Mouse (Mus musculus): ENCODE results near the gene Ap5z1.

Ap5z1 gene

DNA sequence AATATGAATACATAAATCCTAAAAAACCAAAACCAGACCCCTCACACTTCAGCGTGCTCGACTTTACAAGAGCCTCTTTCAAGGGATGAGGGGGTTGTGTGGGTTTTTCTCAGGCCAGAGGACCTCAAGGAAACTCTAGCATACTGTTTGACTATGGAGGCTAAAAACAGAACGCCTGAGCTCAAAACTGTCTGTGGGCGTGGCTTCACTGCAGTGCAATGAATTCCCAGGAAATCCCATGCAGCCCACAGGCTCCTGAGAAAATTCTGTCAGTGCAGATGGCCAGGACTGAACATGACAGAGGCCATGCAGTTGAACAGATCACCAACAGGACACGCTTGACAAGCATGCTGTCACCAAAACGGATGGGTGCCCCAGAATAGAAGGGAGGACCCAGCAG lies 55.2 kb downstream of the Ap5z1 start:
- no peak for DNase-seq (ENCODE audit: low spot score in 2 of 2)

DNA sequence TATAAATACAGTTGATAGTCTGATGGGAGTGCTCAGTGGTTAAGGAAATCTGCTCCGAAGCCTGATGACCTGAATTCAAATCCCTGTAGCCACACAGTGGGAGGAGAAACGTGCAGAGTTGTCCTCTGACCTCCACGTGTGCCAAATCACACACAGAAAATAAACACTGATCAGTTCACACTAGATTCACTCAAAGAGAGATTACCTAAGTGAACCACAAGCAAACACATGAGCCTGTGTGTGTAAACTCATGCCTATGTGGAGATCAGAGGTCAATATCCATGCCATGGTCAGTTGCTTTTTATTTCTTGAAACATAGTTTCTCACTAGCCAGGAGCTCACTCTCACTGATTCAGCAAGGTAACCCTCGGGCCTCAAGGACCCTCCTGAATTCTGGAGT lies 56.6 kb downstream of the Ap5z1 start:
- DNase-seq (ENCODE audit: low spot score in 2 of 2) = no peak

DNA sequence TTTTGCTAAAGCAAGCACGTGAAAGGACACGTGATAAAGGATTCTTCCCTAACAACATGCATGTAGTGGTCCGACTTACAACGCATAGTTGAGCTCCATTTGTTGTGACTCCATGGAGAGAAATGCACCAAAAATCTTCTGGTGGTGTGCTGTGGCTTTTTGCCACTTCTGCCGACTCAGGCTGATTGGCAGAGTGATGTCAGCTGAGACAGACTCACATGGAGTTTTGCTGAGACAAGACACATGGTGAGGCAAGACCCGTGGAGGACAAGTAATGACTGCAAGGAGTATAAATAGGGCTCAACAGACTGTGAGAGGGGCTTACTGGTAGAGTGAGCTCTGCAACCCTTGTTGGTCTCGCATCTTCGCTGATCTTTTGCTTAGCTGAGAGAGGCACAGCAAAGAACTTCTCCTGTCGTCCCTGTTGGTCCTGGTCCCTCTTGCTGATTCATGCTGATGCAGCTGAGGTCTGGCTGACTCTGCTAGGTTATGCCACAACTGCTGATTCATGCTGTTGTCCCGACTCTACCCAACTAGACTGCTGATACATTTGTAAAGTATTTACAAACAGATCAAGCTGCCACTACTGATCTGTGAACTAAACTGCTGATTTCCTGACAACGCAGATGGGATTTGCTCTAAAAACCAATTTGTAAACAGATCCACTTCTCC lies 57.6 kb downstream of the Ap5z1 start:
- DNase-seq (ENCODE audit: low spot score in 2 of 2) = no peak

DNA sequence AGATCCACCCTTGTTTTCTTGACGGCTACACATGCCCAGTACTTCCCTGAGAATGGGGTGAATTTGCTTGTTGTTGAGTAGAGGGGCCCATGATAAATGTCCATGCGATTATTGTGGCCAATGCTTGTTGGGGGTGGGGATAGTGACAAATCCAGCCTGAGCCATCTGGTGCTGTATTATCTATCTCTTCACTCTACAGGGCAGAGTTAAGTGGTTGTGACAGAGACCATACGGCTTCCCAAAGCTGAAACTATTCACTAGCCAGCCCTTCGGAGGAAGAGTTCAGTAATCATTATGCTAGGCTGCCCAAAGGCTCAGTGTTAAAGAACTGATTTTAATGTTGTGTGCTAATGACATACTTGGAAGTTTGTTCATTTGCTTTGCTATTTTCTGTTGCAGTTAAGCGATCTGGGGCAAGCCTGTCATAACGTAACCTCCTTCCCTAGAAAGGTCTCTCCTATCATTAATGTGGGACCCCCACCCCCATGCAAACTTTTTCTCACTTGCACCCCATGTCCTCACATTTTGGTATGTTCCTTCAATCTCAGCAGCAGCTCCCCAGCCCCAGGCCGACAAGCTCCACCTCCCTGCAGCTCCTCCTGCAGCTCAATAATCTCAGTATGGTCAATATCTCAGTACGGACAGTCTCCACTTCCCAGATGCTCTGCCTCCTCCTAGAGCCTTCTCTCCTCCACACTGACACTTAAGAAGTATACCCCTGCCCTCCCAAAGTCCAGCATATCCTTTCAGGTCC lies 61.1 kb downstream of the Ap5z1 start:
- DNase-seq (ENCODE audit: low spot score in 2 of 2) = no peak
